ENCODE assay signal across 11 mouse cellular contexts in the genomic region with DNA sequence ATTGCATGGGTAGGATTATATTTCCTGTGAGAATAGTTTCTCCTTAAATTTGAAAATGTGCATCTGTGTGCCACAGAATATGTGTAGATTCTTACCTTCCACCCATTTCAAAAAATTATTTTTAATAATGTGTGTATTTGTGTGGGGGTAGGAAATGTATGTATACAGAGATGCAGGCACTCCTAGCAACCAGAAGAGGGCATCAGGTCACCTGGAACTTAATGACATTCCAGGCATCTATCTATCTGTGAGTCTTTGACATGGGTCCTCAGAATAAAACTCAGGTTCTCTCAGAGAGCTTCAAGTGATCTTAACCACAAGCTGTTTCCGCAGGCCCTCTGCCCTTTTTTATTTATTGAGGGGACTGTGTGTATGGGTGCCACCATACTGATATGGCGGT. TPM values are rescaled to one million over a fixed set of nuclear protein-coding genes. Genes with fewer than 3 reads are reported as not detected.
DNase-seq lines count a peak whose midpoint lies in the region; ATAC-seq and TF ChIP-seq lines count a peak whose summit lies in the region.
"Had no signal": no experiment of that assay in that cellular context is flagged by ENCODE, and none has a peak within 500 bp of the region (broad histone marks: within the 10 kb centered on the region; RNA-seq: fewer than 3 reads in every experiment).

No protein-coding gene starts in this region.

- H3K9ac ChIP-seq in CH12.LX (ENCODE audit: insufficient read depth, low read depth), result no peak overlapping the region

- H3K4me1 ChIP-seq in CH12.LX (ENCODE audit: control insufficient read depth in 1 of 2, insufficient read depth in 2 of 2), result no peaks in the 10 kb centered on the region

- DNase-seq in left cerebral cortex, adult 2 months (ENCODE audit: extremely low spot score in 1 of 2, low spot score in 2 of 2), result no peak
- no peak for DNase-seq in left cerebral cortex, postnatal 25 days (ENCODE audit: low spot score in 2 of 2)
- DNase-seq in CH12.LX (ENCODE audit: extremely low read depth), result no peak
- DNase-seq in ZHBTc4 (ENCODE audit: low read depth, low spot score), result peak; percentile 37
- no peak for DNase-seq in ovary, postnatal 14 days (ENCODE audit: low spot score)
- no peak for DNase-seq in spleen, postnatal 4 days (ENCODE audit: low spot score in 2 of 2)
- DNase-seq: gastrocnemius, postnatal 36 days; heart, postnatal 14 days; kidney, adult 9 months had no signal

- H3K36me3 ChIP-seq in CH12.LX (replicated peaks in 1 of 2; ENCODE audit: control insufficient read depth in 1 of 2, insufficient read depth in 1 of 2, low read length in 1 of 2), result no peaks in the 10 kb centered on the region

- H3K79me2 ChIP-seq in CH12.LX (replicated peaks; ENCODE audit: control insufficient read depth, extremely low read depth, insufficient read depth, poor library complexity, severe bottlenecking), result peaks cover 4% of the 10 kb centered on the region

- TF ChIP-seq EP300 in CH12.LX (IDR thresholded peaks at IDR 0.05; ENCODE audit: low read length), result no peak

- ATAC-seq in monocyte, adult 5-6 weeks (replicated peaks; ENCODE audit: insufficient number of reproducible peaks, low FRiP score, low TSS enrichment, poor library complexity, severe bottlenecking), result 0 out of 2 replicates have a peak, but pooled peaks have one; percentile 43

- no peak for TF ChIP-seq POLR2A in CH12.LX (IDR thresholded peaks at IDR 0.05; ENCODE audit: low read depth, low read length)

- intact Hi-C loops in left cerebral cortex, adult 2 months (cut with DNase I), result loop anchor here (10.0 kb wide), 1 partner anchor 175 kb away; the partner anchor contains the start of gene Rilpl1
- intact Hi-C loops in left cerebral cortex, postnatal 25 days (cut with DNase I), result no loop called here

- peak; percentile 54 for TF ChIP-seq RAD21 in CH12.LX (IDR thresholded peaks at IDR 0.05; ENCODE audit: low read depth, low read length)

- H3K9me3 ChIP-seq in CH12.LX (replicated peaks; ENCODE audit: low read length), result no peaks in the 10 kb centered on the region
- H3K9me3 ChIP-seq: megakaryocyte, embryonic 14.5 days had no signal

- H3K4me3 ChIP-seq in left cerebral cortex, adult 2 months, result no peak overlapping the region
- H3K4me3 ChIP-seq in CH12.LX (replicated peaks in 1 of 3; ENCODE audit: low read depth in 2 of 3, low read length in 2 of 3, poor library complexity in 1 of 3), result no peak overlapping the region
- H3K4me3 ChIP-seq: megakaryocyte, embryonic 14.5 days had no signal

- TF ChIP-seq CTCF in left cerebral cortex, adult 2 months (IDR thresholded peaks at IDR 0.05), result peak; percentile 49
- TF ChIP-seq CTCF in CH12.LX (conservative IDR thresholded peaks at IDR 0.05 in 1 of 2, IDR thresholded peaks at IDR 0.05 in 1 of 2; ENCODE audit: low read depth in 2 of 2, low read length in 2 of 2), result peak in 1 of 2 experiments; percentile 68; a peak in 3 of 4 replicates

- dilution Hi-C loops in CH12.LX (cut with MboI; ENCODE audit: extremely low pct_ligation_motif_present, extremely low pct_unique_long_range_greater_than_20kb, low sequenced_read_pairs), result no loop called here

- in situ Hi-C loops in CH12.LX (cut with MboI; ENCODE audit: low pct_ligation_motif_present, low pct_unique_long_range_greater_than_20kb, low sequenced_read_pairs), result loop anchor here (10.0 kb wide), 1 partner anchor 195 kb away; the partner anchor contains the start of gene Ddx55

- H3K27ac ChIP-seq in left cerebral cortex, adult 2 months, result no peak overlapping the region
- H3K27ac ChIP-seq in CH12.LX (ENCODE audit: insufficient read depth, low read depth), result no peak overlapping the region

- no peak overlapping the region for H3K4me2 ChIP-seq in CH12.LX (ENCODE audit: insufficient read depth, low read depth, poor library complexity, severe bottlenecking)

- no peaks in the 10 kb centered on the region for H3K27me3 ChIP-seq in CH12.LX (replicated peaks)
- H3K27me3 ChIP-seq: megakaryocyte, embryonic 14.5 days had no signal

TF ChIP-seq in CH12.LX, 34 proteins besides CTCF, POLR2A, EP300 and RAD21:
- TF ChIP-seq SMC3 (IDR thresholded peaks at IDR 0.05; ENCODE audit: low read depth, low read length), result peak; percentile 52
- TF ChIP-seq TBP (conservative IDR thresholded peaks at IDR 0.05; ENCODE audit: low read depth, low read length), result no peak
- no peak for TF ChIP-seq IRF4 (IDR thresholded peaks at IDR 0.05; ENCODE audit: low read depth, low read length)
- no peak for TF ChIP-seq ETS1 (conservative IDR thresholded peaks at IDR 0.05; ENCODE audit: low read depth, low read length)

RNA-seq across cellular contexts. Expression of gene Cdk2ap1, which starts 3.2 kb away (rescaled TPM):
- total RNA-seq in left cerebral cortex, adult 2 months (2021), result 100 to 1,000 TPM; 163 to 170 TPM
- total RNA-seq in left cerebral cortex, postnatal 25 days (2021), result 100 to 1,000 TPM; 154 to 177 TPM
- total RNA-seq in CH12.LX (2012; rRNA removed) (90.4 and 134 TPM in 2 replicates), CH12.LX (2014; rRNA removed) (170 and 179 TPM in 2 replicates)
- 287 and 323 TPM in 2 replicates for polyA plus RNA-seq in CH12.LX (2012; ENCODE audit: insufficient read length, low read depth)
- total RNA-seq in monocyte, adult 5-6 weeks (2017), result 91.4 to 168 TPM (median 101 TPM) in 3 replicates

RNA-seq across cellular contexts. Expression of gene 2810006K23Rik, which starts 31.8 kb away (rescaled TPM):
- total RNA-seq in left cerebral cortex, adult 2 months (2021), result 10 to 100 TPM; 13.2 to 13.6 TPM
- total RNA-seq in left cerebral cortex, postnatal 25 days (2021), result 10 to 100 TPM; 16.4 to 17.5 TPM
- 6.1 and 6.3 TPM in 2 replicates for total RNA-seq in CH12.LX (2012; rRNA removed)
- 8.9 TPM in 2 replicates for total RNA-seq in CH12.LX (2014; rRNA removed)
- polyA plus RNA-seq in CH12.LX (2012; ENCODE audit: insufficient read length, low read depth), result 8.2 and 8.9 TPM in 2 replicates
- total RNA-seq in monocyte, adult 5-6 weeks (2017), result 4.0 to 18.6 TPM (median 6.7 TPM) in 3 replicates

RNA-seq across cellular contexts. Expression of gene Mphosph9, which starts 31.9 kb away (rescaled TPM):
- 10 to 100 TPM; 20.9 to 23.1 TPM for total RNA-seq in left cerebral cortex, adult 2 months (2021)
- total RNA-seq in left cerebral cortex, postnatal 25 days (2021), result 10 to 100 TPM; 17.5 to 23.1 TPM
- total RNA-seq in CH12.LX (2012; rRNA removed), result 5.6 and 5.7 TPM in 2 replicates
- 6.9 and 8.0 TPM in 2 replicates for total RNA-seq in CH12.LX (2014; rRNA removed)
- 7.8 and 9.8 TPM in 2 replicates for polyA plus RNA-seq in CH12.LX (2012; ENCODE audit: insufficient read length, low read depth)
- 8.3 to 21.1 TPM (median 12.8 TPM) in 3 replicates for total RNA-seq in monocyte, adult 5-6 weeks (2017)
